Mouse (Mus musculus) heart, postnatal 0 days (tissue): Measurements from ENCODE around the gene Serpina1f. TPM values are rescaled to one million over a fixed set of nuclear protein-coding genes. Genes with fewer than 3 reads are reported as not detected.
"Not testable (repeated sequence)": the region's sequence is repeated elsewhere in the genome, so short reads cannot be mapped to it uniquely, and the experiment has no call there.

Experiments used
- ATAC-seq: fragments of 200-750 bp; cut with Nextera tagmentation; 2 replicates; pipeline ENCODE4 v1.8.0; 2017; ENCODE audit warnings: low read depth, moderate number of reproducible peaks, moderate library complexity; ENCODE audit not compliant: insufficient read depth
- DNase-seq: peaks from one replicate; pipeline ENCODE4 v3.0.0-alpha.2; 2016; ENCODE audit warnings: low spot score
- H3K27ac ChIP-seq: fragments of 300-500 bp; sonication (generic); 2 replicates; pipeline ENCODE4 v1.5.1; 2014; ENCODE audit warnings: low read depth, mild to moderate bottlenecking
- H3K27me3 ChIP-seq: fragments of 300-500 bp; sonication (generic); 2 replicates; pipeline ENCODE4 v1.6.1; 2014; ENCODE audit warnings: low read length, mixed read lengths; ENCODE audit not compliant: control insufficient read depth, insufficient read depth
- H3K36me3 ChIP-seq: fragments of 300-500 bp; sonication (generic); replicated peaks from 2 replicates; pipeline ENCODE4 v1.6.1; 2014; ENCODE audit warnings: low read length, mixed read lengths; ENCODE audit not compliant: control insufficient read depth, insufficient read depth
- H3K4me1 ChIP-seq: fragments of 300-500 bp; sonication (generic); 2 replicates; pipeline ENCODE4 v1.6.1; 2014; ENCODE audit warnings: antibody characterized with exemption; ENCODE audit not compliant: control insufficient read depth, insufficient read depth
- H3K4me2 ChIP-seq: fragments of 300-500 bp; sonication (generic); 2 replicates; pipeline ENCODE4 v1.6.1; 2014; ENCODE audit warnings: low read depth, mild to moderate bottlenecking, low read length, moderate library complexity
- H3K4me3 ChIP-seq: fragments of 300-500 bp; sonication (generic); 2 replicates; pipeline ENCODE4 v1.5.1; 2014; ENCODE audit warnings: low read depth, low read length
- H3K9ac ChIP-seq: fragments of 300-500 bp; sonication (generic); replicated peaks from 2 replicates; pipeline ENCODE4 v1.6.1; 2014; ENCODE audit warnings: low read depth, low read length, mixed read lengths
- H3K9me3 ChIP-seq: fragments of 300-500 bp; sonication (generic); replicated peaks from 2 replicates; pipeline ENCODE4 v1.6.1; 2016; ENCODE audit warnings: low read length; ENCODE audit not compliant: control insufficient read depth
- CTCF ChIP-seq: IDR thresholded peaks from 2 replicates; pipeline ENCODE4 v1.5.1; 2016; ENCODE audit warnings: antibody characterized with exemption, control low read depth, low read depth
- EP300 ChIP-seq: IDR thresholded peaks from 2 replicates; pipeline ENCODE4 v1.6.1; 2016; ENCODE audit warnings: antibody characterized with exemption, low read depth
- WGBS: fragments of 180-500 bp; shearing (Covaris S2); extraction: QIAGEN DNeasy Blood & Tissue Kit; methylation state at CpG from one replicate; pipeline ENCODE4 v1.1.7; 2014; 5-methylcytosine and 5-hydroxymethylcytosine counted together
- polyA plus RNA-seq: library from polyadenylated mRNA; unstranded; fragments of >200 nt; fragmentation: Nextera tagmentation; extraction: Ambion mirVana; gene quantifications from 2 replicates; pipeline ENCODE4 v1.2.1, GENCODE M21; 2015
- total RNA-seq: library from RNA; depleted of rRNA; stranded (reverse); fragments of >200 nt; gene quantifications from 2 replicates; pipeline ENCODE4 v1.2.3, GENCODE M21; 2014; ENCODE audit warnings: low replicate concordance

The Serpina1f gene
- total and polyA plus RNA-seq, 2 experiments from 2014 or later = not detected

- H3K9ac ChIP-seq = no peak overlapping the region
- H3K4me1 ChIP-seq = no peaks in the 10 kb centered on the region
- no peaks in the 10 kb centered on the region for H3K9me3 ChIP-seq
- H3K4me2 ChIP-seq = no peak overlapping the region
- no peaks in the 10 kb centered on the region for H3K36me3 ChIP-seq
- H3K4me3 ChIP-seq = no peak overlapping the region
- DNase-seq (no peak), ATAC-seq (no peak)
- 44% methylated on average over 3 of the region's 3 CpGs for WGBS
- no peak overlapping the region for H3K27ac ChIP-seq
- TF ChIP-seq EP300 = no peak
- no peak for TF ChIP-seq CTCF
- H3K27me3 ChIP-seq = no peaks in the 10 kb centered on the region
Observed at GRCm38 (mm10) chr12:103685386-103685785, 9.9 kb downstream of the Serpina1f start.

- Histone ChIP-seq H3K4me3 (no peak overlapping the region), H3K9me3 (no peaks in the 10 kb centered on the region), H3K4me1 (no peaks in the 10 kb centered on the region), H3K9ac (no peak overlapping the region), H3K4me2 (no peak overlapping the region), H3K27ac (no peak overlapping the region), H3K36me3 (no peaks in the 10 kb centered on the region), H3K27me3 (no peaks in the 10 kb centered on the region)
- WGBS = 50% methylated on average over 4 of the region's 4 CpGs
- ATAC-seq (no peak), DNase-seq (no peak)
- TF ChIP-seq EP300 = no peak
- TF ChIP-seq CTCF = no peak
Observed at GRCm38 (mm10) chr12:103683775-103684174, 11.6 kb downstream of the Serpina1f start.

DNA sequence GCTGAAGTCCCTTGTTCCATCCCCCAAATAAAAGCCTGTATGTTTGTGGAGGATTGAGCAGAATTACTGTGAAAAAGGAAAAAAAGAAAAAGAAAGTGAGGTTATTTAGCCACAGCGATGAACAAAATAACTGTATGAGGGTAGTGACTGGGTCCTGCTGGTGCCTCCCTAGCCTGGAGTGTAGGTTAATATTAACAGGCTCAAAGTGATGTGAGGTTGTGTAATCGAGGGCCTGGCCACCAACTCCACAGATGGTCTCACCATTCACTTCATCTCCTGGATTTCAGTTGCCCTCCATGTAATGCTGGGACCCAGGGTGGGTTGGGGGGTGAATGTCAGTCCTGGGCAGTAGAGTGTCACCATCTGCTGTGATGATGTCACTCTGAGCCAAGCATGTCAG, 13.6 kb downstream of the Serpina1f start:
- WGBS = 69% methylated on average over 2 of the region's 2 CpGs
- Histone ChIP-seq H3K9ac (no peak overlapping the region), H3K27me3 (no peaks in the 10 kb centered on the region), H3K27ac (no peak overlapping the region), H3K4me1 (no peaks in the 10 kb centered on the region), H3K4me2 (no peak overlapping the region), H3K36me3 (no peaks in the 10 kb centered on the region), H3K4me3 (no peak overlapping the region), H3K9me3 (no peaks in the 10 kb centered on the region)
- ATAC-seq (no peak), DNase-seq (no peak)
- no peak for TF ChIP-seq EP300
- no peak for TF ChIP-seq CTCF

DNA sequence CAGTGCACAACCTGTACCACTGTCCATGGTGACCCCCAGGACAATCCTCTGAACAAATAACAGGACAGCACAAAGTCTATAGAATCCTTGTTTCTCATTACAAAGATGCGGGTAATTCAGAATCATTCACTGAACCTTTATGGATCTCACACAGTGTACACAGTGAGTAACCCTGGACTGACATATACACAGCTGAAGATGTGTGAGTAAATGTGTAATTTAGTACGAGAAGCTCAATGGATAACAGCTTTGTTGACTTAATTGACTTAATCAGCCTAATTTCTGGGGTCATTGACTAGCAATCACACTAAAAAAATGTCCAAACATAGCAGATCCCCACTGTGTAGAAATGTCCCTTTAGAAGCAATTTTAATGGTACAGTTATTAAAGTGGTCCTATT, 14.2 kb downstream of the Serpina1f start:
- 77% methylated on average over 2 of the region's 2 CpGs for WGBS
- H3K9ac ChIP-seq = no peak overlapping the region
- no peak overlapping the region for H3K4me3 ChIP-seq
- ATAC-seq (no peak), DNase-seq (no peak)
- no peaks in the 10 kb centered on the region for H3K9me3 ChIP-seq
- H3K36me3 ChIP-seq = no peaks in the 10 kb centered on the region
- no peak overlapping the region for H3K27ac ChIP-seq
- no peaks in the 10 kb centered on the region for H3K27me3 ChIP-seq
- no peak overlapping the region for H3K4me2 ChIP-seq
- TF ChIP-seq CTCF (no peak), EP300 (no peak)
- no peaks in the 10 kb centered on the region for H3K4me1 ChIP-seq

DNA sequence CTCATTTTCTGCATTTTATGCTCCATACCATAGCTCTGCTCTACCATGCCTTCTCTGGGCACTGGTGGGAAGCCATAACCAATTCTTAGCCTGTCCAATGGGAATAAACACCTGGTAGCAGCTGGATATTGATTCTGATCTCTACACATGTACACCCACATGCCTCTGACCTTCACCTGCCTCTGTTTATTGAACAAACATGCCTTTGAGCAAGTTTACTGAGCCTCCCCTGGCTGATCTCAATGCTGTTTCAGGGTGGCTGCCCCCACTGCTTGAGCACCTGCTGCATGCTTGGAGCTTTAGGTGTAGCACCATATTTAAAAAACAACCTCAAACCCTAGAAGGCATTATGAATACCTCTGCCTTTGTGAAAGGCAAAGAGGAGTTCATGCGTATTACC, 15.5 kb downstream of the Serpina1f start:
- not testable (repeated sequence) for H3K4me3 ChIP-seq, H3K4me2 ChIP-seq, H3K9me3 ChIP-seq, H3K36me3 ChIP-seq, H3K27ac ChIP-seq, H3K4me1 ChIP-seq, H3K9ac ChIP-seq, DNase-seq, ATAC-seq, H3K27me3 ChIP-seq
- WGBS = 93% methylated on average over 1 of the region's 1 CpGs

DNA sequence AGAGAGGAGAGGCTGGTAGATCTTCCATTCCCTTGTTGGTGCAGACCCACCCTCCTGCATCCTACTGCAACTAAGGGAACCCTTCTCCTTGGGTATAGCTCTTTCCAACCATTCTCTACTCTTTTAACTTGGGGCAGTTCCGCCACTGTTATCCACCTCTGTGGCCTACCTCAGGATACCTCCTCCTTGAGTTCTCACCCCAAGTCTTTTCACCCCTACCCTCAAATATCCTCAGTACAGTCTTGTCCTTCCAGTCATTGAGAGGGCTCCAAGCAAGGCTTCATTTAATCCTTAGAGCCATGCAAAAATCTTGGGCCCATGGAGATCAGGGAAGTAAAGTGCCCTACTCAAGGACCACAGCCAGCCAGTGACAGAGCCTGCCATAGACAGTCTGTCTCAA, 19.3 kb downstream of the Serpina1f start, which contains the start of gene Serpina16:
Serpina16 (minus strand) TSS at position 101 of the 400 bp plus-strand sequence.
- WGBS = 83% methylated on average over 1 of the region's 1 CpGs
- no peaks in the 10 kb centered on the region for H3K9me3 ChIP-seq
- H3K36me3 ChIP-seq = no peaks in the 10 kb centered on the region
- DNase-seq (no peak), ATAC-seq (no peak)
- no peak within 1 kb of the TSS for H3K4me2 ChIP-seq
- no peak within 1 kb of the TSS for H3K9ac ChIP-seq
- no peak for TF ChIP-seq EP300
- no peak for TF ChIP-seq CTCF
- H3K27ac ChIP-seq = no peak within 1 kb of the TSS
- H3K4me3 ChIP-seq = no peak within 1 kb of the TSS
- no peaks in the 10 kb centered on the region for H3K27me3 ChIP-seq
- no peaks in the 10 kb centered on the region for H3K4me1 ChIP-seq
